Mouse (Mus musculus) thymus, postnatal 14 days (tissue): ENCODE data around the gene Atad5.
"Not testable (repeated sequence)": the region's sequence is repeated elsewhere in the genome, so short reads cannot be mapped to it uniquely, and the experiment has no call there.

Source experiments
- DNase-seq: peaks from one replicate; pipeline ENCODE4 v3.0.0; 2021

Gene Atad5

GRCm38 (mm10) chr11:80081786-80082319 is 7.3 kb upstream of the Atad5 start:
- no peak for DNase-seq

- no peak for DNase-seq
Measured at GRCm38 (mm10) chr11:80085356-80086055, 3.7 kb upstream of the Atad5 start.

- DNase-seq, result peak; percentile 91
Measured at GRCm38 (mm10) chr11:80086844-80087243, 2.4 kb upstream of the Atad5 start.

- DNase-seq, result no peak
Measured at GRCm38 (mm10) chr11:80089817-80090214, 616 bp downstream of the Atad5 start.

GRCm38 (mm10) chr11:80090555-80091164 is 1.5 kb downstream of the Atad5 start:
- no peak for DNase-seq

- no peak for DNase-seq
Measured at GRCm38 (mm10) chr11:80098444-80099056, 9.3 kb downstream of the Atad5 start.

GRCm38 (mm10) chr11:80101298-80101697 is 12.1 kb downstream of the Atad5 start:
- no peak for DNase-seq

- no peak for DNase-seq
Measured at GRCm38 (mm10) chr11:80104407-80104806, 15.2 kb downstream of the Atad5 start.

- no peak for DNase-seq
Measured at GRCm38 (mm10) chr11:80116411-80116810, 27.2 kb downstream of the Atad5 start.

- DNase-seq, result no peak
Measured at GRCm38 (mm10) chr11:80132050-80132449, 42.9 kb downstream of the Atad5 start.

GRCm38 (mm10) chr11:80134744-80135143 is 45.5 kb downstream of the Atad5 start:
- no peak for DNase-seq

- peak; percentile 70 for DNase-seq
Measured at GRCm38 (mm10) chr11:80135954-80136683, 46.9 kb downstream of the Atad5 start.

GRCm38 (mm10) chr11:80136786-80137185 is 47.6 kb downstream of the Atad5 start:
- DNase-seq, result peak; percentile 13

GRCm38 (mm10) chr11:80137773-80138172 is 48.6 kb downstream of the Atad5 start:
- DNase-seq, result no peak

GRCm38 (mm10) chr11:80141825-80142521 is 52.8 kb downstream of the Atad5 start, which contains the start of gene Tefm:
Tefm (minus strand) TSS chr11:80142175.
- DNase-seq, result peak; percentile 82

- DNase-seq, result no peak
Measured at GRCm38 (mm10) chr11:80142872-80143271, 53.7 kb downstream of the Atad5 start.

- peak; percentile 34 for DNase-seq
Measured at GRCm38 (mm10) chr11:80145787-80146275, 56.6 kb downstream of the Atad5 start.

- DNase-seq, result peak; percentile 24
Measured at GRCm38 (mm10) chr11:80147748-80148147, 58.5 kb downstream of the Atad5 start.

- no peak for DNase-seq
Measured at GRCm38 (mm10) chr11:80148313-80148712, 59.1 kb downstream of the Atad5 start.

GRCm38 (mm10) chr11:80148974-80149373 is 59.8 kb downstream of the Atad5 start:
- DNase-seq, result not testable (repeated sequence)

GRCm38 (mm10) chr11:80149412-80150023 is 60.3 kb downstream of the Atad5 start:
- no peak for DNase-seq

GRCm38 (mm10) chr11:80150566-80150965 is 61.4 kb downstream of the Atad5 start:
- DNase-seq, result no peak
